Mouse (Mus musculus) kidney, postnatal 0 days (tissue): Measurements from ENCODE around the gene H1foo. TPM values are rescaled to one million over a fixed set of nuclear protein-coding genes. Genes with fewer than 3 reads are reported as not detected.
A peak's percentile ranks its signal among the peaks of the same experiment; 100 is the strongest.

ENCODE experiments used
- ATAC-seq: fragments of 200-750 bp; cut with Nextera tagmentation; replicated peaks from 2 replicates; pipeline ENCODE4 v1.8.0; 2017; ENCODE audit warnings: low read depth, moderate number of reproducible peaks, moderate TSS enrichment, moderate library complexity; ENCODE audit not compliant: low FRiP score
- DNase-seq: peaks from one replicate; pipeline ENCODE4 v3.0.0-alpha.2; 2016; ENCODE audit warnings: low spot score
- H3K27ac ChIP-seq: fragments of 300-500 bp; sonication (generic); 2 replicates; pipeline ENCODE4 v1.5.1; 2014; ENCODE audit warnings: mild to moderate bottlenecking
- H3K27me3 ChIP-seq: fragments of 300-500 bp; sonication (generic); 2 replicates; pipeline ENCODE4 v1.6.1; 2014; ENCODE audit warnings: low read length, mixed read lengths; ENCODE audit not compliant: insufficient read depth
- H3K36me3 ChIP-seq: fragments of 300-500 bp; sonication (generic); 2 replicates; pipeline ENCODE4 v1.6.1; 2014; ENCODE audit warnings: low read length, mixed read lengths; ENCODE audit not compliant: insufficient read depth
- H3K4me1 ChIP-seq: fragments of 300-500 bp; sonication (generic); replicated peaks from 2 replicates; pipeline ENCODE4 v1.6.1; 2014; ENCODE audit warnings: antibody characterized with exemption, low read length, mixed read lengths; ENCODE audit not compliant: insufficient read depth
- H3K4me2 ChIP-seq: fragments of 300-500 bp; sonication (generic); 2 replicates; pipeline ENCODE4 v1.6.1; 2014; ENCODE audit warnings: mild to moderate bottlenecking, low read length, moderate library complexity, mixed read lengths
- H3K4me3 ChIP-seq: fragments of 300-500 bp; sonication (generic); replicated peaks from 2 replicates; pipeline ENCODE4 v1.5.1; 2014; ENCODE audit warnings: low read depth, low read length
- H3K9ac ChIP-seq: fragments of 300-500 bp; sonication (generic); 2 replicates; pipeline ENCODE4 v1.6.1; 2014; ENCODE audit warnings: low read depth, low read length
- H3K9me3 ChIP-seq: fragments of 300-500 bp; sonication (generic); replicated peaks from 2 replicates; pipeline ENCODE4 v1.6.1; 2016; ENCODE audit warnings: low read length, inconsistent platforms, mixed read lengths
- CTCF ChIP-seq: IDR thresholded peaks from 2 replicates; pipeline ENCODE4 v1.5.1; 2016; ENCODE audit warnings: antibody characterized with exemption, low read depth, mild to moderate bottlenecking, moderate library complexity
- WGBS: fragments of 180-500 bp; shearing (Covaris S2); extraction: QIAGEN DNeasy Blood & Tissue Kit; methylation state at CpG from one replicate; pipeline ENCODE4 v1.1.7; 2014; 5-methylcytosine and 5-hydroxymethylcytosine counted together
- polyA plus RNA-seq: library from polyadenylated mRNA; unstranded; fragments of >200 nt; fragmentation: Nextera tagmentation; extraction: Ambion mirVana; gene quantifications from 2 replicates; pipeline ENCODE4 v1.2.1, GENCODE M21; 2015

Gene H1foo
- polyA plus RNA-seq, 1 experiment from 2014 or later = not detected

DNA sequence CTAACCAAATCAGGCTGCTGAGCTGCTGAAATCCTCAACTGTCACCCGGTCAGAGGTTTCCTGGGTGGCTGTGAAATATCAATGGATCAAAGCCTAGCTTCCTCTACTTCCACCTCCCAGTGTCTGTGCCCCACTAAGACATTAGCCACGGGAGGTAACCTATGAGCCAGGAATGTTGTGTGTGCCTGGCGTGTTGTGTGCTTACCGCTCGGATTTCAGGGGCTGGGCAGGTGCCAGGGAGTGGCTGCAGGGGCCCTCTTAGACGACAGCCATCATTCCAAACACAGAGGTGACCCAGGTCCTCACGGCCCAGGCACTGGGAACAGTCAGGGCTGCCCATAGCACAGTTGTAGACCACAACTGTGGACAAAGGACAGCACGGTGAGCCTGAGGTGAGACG, 24.4 kb downstream of the H1foo start:
- H3K4me1 ChIP-seq = peaks cover 15% of the 10 kb centered on the region
- ATAC-seq (no peak), DNase-seq (no peak)
- no peaks in the 10 kb centered on the region for H3K27me3 ChIP-seq
- H3K36me3 ChIP-seq = 0 out of 2 replicates have a peak, but pooled peaks cover 36% of the 10 kb centered on the region
- H3K27ac ChIP-seq = no peak overlapping the region
- no peak overlapping the region for H3K9ac ChIP-seq
- H3K4me2 ChIP-seq = no peak overlapping the region
- 69% methylated on average over 9 of the region's 9 CpGs for WGBS
- H3K4me3 ChIP-seq = no peak overlapping the region
- H3K9me3 ChIP-seq = no peaks in the 10 kb centered on the region
- no peak for TF ChIP-seq CTCF

- peaks cover 37% of the 10 kb centered on the region; the same call in 1 of the 2 replicates for H3K36me3 ChIP-seq
- DNase-seq (no peak), ATAC-seq (no peak)
- no peaks in the 10 kb centered on the region for H3K9me3 ChIP-seq
- H3K4me3 ChIP-seq = no peak overlapping the region
- 72% methylated on average over 4 of the region's 6 CpGs for WGBS
- no peak overlapping the region for H3K4me2 ChIP-seq
- H3K4me1 ChIP-seq = peaks cover 15% of the 10 kb centered on the region
- no peak for TF ChIP-seq CTCF
- H3K9ac ChIP-seq = no peak overlapping the region
- H3K27ac ChIP-seq = no peak overlapping the region
- no peaks in the 10 kb centered on the region for H3K27me3 ChIP-seq
These were observed 25.2 kb downstream of the H1foo start for GRCm38 (mm10) chr6:115969952-115970351.

DNA sequence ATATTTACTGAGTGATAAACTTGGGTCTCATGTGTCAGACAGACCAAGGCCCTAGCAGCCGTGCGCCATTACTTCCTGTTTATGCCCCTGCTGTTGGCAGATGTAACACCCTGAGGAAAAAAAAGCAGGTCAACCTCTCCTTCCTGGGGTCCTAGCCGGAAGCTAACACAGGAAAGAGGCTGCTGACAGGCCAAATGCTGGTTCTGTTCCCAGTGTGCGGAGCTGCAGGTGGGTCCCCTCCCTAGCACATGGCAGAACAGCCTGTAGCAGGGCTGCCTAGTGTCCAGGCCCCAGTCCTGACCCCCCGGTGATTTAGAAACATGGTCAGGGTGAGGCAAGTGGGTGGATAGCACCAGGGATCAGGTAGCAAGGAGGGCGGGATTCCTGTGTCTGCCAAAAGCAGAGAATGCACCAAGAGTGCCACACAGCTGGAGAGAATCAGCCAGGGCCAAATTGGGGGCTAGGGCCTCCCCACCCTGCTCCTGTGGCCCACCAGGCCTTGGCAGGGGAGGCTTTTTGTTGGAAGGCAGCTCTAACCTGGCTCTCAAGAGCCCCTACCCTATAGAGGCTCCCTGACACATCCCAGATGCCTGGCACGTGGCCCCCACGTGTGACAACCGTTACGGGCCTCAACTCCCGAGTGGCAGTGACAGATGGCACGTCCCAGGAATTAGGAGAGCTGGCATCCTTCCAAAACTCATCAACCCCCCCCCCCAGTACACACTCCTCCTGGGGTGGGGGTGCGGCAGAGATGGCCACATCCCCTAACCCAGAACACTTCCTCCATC, 26.7 kb downstream of the H1foo start:
- H3K27ac ChIP-seq = 0 out of 2 replicates have a peak overlapping the region, but pooled peaks have one; percentile 25
- no peak for DNase-seq

GRCm38 (mm10) chr6:115972083-115972764, 27.5 kb downstream of the H1foo start:
- no peak overlapping the region for H3K4me3 ChIP-seq
- H3K36me3 ChIP-seq = peaks cover 40% of the 10 kb centered on the region
- H3K27me3 ChIP-seq = no peaks in the 10 kb centered on the region
- no peak overlapping the region for H3K27ac ChIP-seq
- H3K9me3 ChIP-seq = no peaks in the 10 kb centered on the region
- H3K4me2 ChIP-seq = no peak overlapping the region
- 78% methylated on average over 7 of the region's 7 CpGs for WGBS
- H3K4me1 ChIP-seq = peaks cover 15% of the 10 kb centered on the region
- ATAC-seq (no peak), DNase-seq (no peak)
- TF ChIP-seq CTCF = no peak
- H3K9ac ChIP-seq = no peak overlapping the region

More for the DNA sequence above, 26.7 kb downstream of the H1foo start:
- no peaks in the 10 kb centered on the region for H3K27me3 ChIP-seq
- ATAC-seq = no peak
- H3K9ac ChIP-seq = no peak overlapping the region
- peaks cover 41% of the 10 kb centered on the region for H3K36me3 ChIP-seq
- no peak for TF ChIP-seq CTCF
- 29% methylated on average over 13 of the region's 13 CpGs for WGBS
- H3K9me3 ChIP-seq = no peaks in the 10 kb centered on the region
- H3K4me2 ChIP-seq = no peak overlapping the region
- peaks cover 15% of the 10 kb centered on the region for H3K4me1 ChIP-seq
- H3K4me3 ChIP-seq = no peak overlapping the region

GRCm38 (mm10) chr6:115973139-115973875, 28.6 kb downstream of the H1foo start:
- TF ChIP-seq CTCF = no peak
- Histone ChIP-seq H3K36me3 (peaks cover 35% of the 10 kb centered on the region), H3K9me3 (no peaks in the 10 kb centered on the region), H3K9ac (no peak overlapping the region), H3K4me3 (no peak overlapping the region), H3K27ac (no peak overlapping the region), H3K4me1 (peaks cover 15% of the 10 kb centered on the region), H3K27me3 (no peaks in the 10 kb centered on the region), H3K4me2 (no peak overlapping the region)
- DNase-seq (no peak), ATAC-seq (no peak)
- WGBS = 60% methylated on average over 15 of the region's 15 CpGs
